Mouse (Mus musculus) mouse trophoblast stem cell (cell line): ENCODE results near the gene Lig3.
"Not testable (repeated sequence)": the region's sequence is repeated elsewhere in the genome, so short reads cannot be mapped to it uniquely, and the experiment has no call there.

ENCODE experiments used
- in situ Hi-C, 2 experiments: fragments of 300-500 bp; cut with MseI, MboI; formaldehyde crosslinking; loops; 2 replicates in 1 of 2; 3 replicates in 1 of 2; pipeline ENCODE4 v1.15.1; 2025

Gene Lig3

GRCm38 (mm10) chr11:82831008-82831893 lies 50.3 kb downstream of the Lig3 start:
- in situ Hi-C loops, result no loop called here

GRCm38 (mm10) chr11:82832402-82832801 lies 51.5 kb downstream of the Lig3 start:
- in situ Hi-C loops, result not testable (repeated sequence)

DNA sequence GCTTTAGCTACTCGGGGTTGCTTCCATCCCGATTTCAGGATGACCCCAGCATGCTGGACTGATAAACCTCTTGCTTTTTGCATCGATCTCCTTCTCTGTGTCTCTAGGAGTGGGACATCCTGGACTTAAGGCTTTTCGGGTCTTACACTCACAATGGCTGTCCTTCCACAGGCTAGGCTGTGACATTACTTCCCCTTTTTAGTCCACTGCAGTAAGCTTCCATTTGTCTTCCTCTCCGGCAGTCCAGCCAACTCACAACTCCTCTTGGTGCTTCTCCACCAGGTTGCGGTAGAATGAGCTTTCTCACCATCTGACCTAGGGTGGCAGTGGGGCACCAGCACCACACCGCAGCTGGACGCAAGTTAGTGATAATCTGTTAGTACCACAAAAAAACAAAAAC lies 53.0 kb downstream of the Lig3 start:
- in situ Hi-C loops, result no loop called here

DNA sequence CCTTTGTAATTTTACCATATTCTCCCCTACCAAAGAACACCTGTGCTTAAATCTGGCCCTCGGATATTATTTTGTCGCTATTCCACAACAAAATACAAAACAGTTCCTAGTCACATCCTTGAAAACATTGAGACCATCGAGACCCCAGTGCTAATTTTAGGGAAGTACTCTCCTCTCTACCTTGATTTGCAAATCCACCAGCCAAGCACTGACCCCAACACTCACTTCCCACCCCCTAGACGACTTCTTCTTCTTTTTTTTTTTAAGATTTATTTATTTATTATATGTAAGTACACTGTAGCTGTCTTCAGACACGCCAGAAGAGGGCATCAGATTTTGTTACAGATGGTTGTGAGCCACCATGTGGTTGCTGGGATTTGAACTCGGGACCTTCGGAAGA lies 53.5 kb downstream of the Lig3 start:
- in situ Hi-C loops, result not testable (repeated sequence)

- in situ Hi-C loops, result no loop called here
Measured at GRCm38 (mm10) chr11:82835616-82836432, 54.9 kb downstream of the Lig3 start.

DNA sequence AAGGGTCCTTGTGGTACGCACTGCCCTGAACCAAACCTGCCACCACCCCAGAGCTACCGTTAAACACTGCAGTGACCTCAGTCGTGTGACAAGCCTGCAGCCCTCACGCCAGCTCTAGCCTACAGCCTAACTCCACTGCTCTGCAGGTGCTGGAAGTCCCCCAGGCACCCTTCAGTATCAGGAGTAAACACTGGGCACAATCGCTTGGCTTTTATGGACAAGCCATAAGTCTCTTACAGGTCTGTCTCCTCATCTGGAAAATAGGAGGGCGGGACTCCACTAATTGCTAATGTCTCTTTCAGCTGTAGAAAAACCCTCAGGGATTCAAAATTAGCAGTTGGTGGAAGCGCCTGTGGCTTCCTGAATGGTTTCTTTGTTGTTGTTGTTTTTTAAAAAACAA lies 56.3 kb downstream of the Lig3 start:
- in situ Hi-C loops, result no loop called here

- in situ Hi-C loops, result no loop called here
Measured at GRCm38 (mm10) chr11:82837848-82838247, 56.9 kb downstream of the Lig3 start.

GRCm38 (mm10) chr11:82838511-82838910 lies 57.6 kb downstream of the Lig3 start:
- in situ Hi-C loops, result no loop called here

- in situ Hi-C loops, result no loop called here
Measured at GRCm38 (mm10) chr11:82844771-82845414, 64.0 kb downstream of the Lig3 start.

GRCm38 (mm10) chr11:82845415-82846078 lies 64.6 kb downstream of the Lig3 start:
- in situ Hi-C loops, result no loop called here

DNA sequence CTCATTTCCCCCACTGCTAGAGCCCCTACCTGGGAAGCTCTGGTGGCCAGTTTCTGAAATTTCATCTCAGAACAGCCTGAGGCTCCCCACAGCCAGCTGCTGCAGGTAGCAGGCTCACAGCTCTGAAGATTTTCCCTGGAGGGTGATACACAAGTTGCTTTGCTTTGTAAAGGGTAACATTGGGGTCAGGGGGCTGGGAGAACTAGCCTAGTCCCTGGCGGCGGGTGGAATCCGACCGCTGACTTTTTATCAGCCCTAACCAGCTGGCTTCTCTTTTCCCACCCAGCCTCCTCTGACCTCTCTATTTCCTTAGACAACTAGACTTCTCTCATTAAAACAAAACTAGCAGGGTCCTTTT lies 65.2 kb downstream of the Lig3 start:
- in situ Hi-C loops, result no loop called here

GRCm38 (mm10) chr11:82846938-82847337 lies 66.0 kb downstream of the Lig3 start:
- in situ Hi-C loops, result no loop called here

GRCm38 (mm10) chr11:82847571-82848000 lies 66.7 kb downstream of the Lig3 start:
- in situ Hi-C loops, result no loop called here

GRCm38 (mm10) chr11:82850259-82850658 lies 69.4 kb downstream of the Lig3 start:
- in situ Hi-C loops, result no loop called here

GRCm38 (mm10) chr11:82852115-82852514 lies 71.2 kb downstream of the Lig3 start:
- in situ Hi-C loops, result no loop called here

- in situ Hi-C loops, result no loop called here
Measured at GRCm38 (mm10) chr11:82852540-82852939, 71.6 kb downstream of the Lig3 start.

DNA sequence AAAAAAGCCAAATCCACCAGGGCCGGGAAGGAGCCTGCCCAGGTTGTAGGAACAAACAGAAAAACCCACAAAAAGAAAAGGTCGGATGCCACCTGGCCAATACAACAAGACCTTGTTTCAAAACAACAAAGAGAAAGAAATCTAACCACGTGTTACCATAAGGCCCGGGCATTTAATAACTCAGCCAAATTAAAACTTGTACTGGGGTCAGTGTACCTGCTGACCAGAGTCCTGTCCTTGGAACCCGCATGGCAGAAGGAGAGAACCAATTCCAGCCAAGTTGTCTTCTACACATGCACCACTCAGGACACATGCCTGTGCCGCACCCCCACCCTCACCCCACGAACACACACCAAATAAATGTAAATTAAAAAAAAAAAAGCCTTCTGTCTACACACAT lies 72.0 kb downstream of the Lig3 start:
- in situ Hi-C loops, result no loop called here
